Mouse (Mus musculus) thymus, adult 2 months (tissue): ENCODE measurements around the gene Sox9.

Experiments
- CTCF ChIP-seq: fragments of 200-500 bp; IDR thresholded peaks from 2 replicates; pipeline ENCODE4 v1.5.1; 2012; ENCODE audit warnings: mild to moderate bottlenecking, control low read depth, low read length, moderate library complexity, borderline replicate concordance; ENCODE audit not compliant: control insufficient read depth, poor library complexity, insufficient read depth; ENCODE audit errors: extremely low read depth
- POLR2A ChIP-seq: fragments of 200-500 bp; IDR thresholded peaks from 2 replicates; pipeline ENCODE4 v1.6.1; 2012; ENCODE audit warnings: mild to moderate bottlenecking, low read length, control low read depth, moderate library complexity; ENCODE audit not compliant: control insufficient read depth, poor library complexity, insufficient read depth; ENCODE audit errors: extremely low read depth

GRCm38 (mm10) chr11:112821536-112821935 lies 39.5 kb downstream of the Sox9 start:
- TF ChIP-seq POLR2A (no peak), CTCF (no peak)
